Mouse (Mus musculus) gastrocnemius, postnatal 36 days (tissue): ENCODE results near the gene Mfsd13b. TPM values are rescaled to one million over a fixed set of nuclear protein-coding genes. Genes with fewer than 3 reads are reported as not detected.
"Not testable (repeated sequence)": the region's sequence is repeated elsewhere in the genome, so short reads cannot be mapped to it uniquely, and the experiment has no call there.

ENCODE experiments used
- DNase-seq, 2 experiments: peaks; one replicate each; pipeline ENCODE4 v3.0.0; 2022
- intact Hi-C: fragments of 180-260 bp; cut with DNase I; formaldehyde crosslinking; loops from one replicate; pipeline ENCODE4 v1.15.1; 2025
- total RNA-seq, 2 experiments: library from RNA; stranded (reverse); gene quantifications; 2 replicates each; pipeline ENCODE4 v1.2.3; 2021

The Mfsd13b gene
- total RNA-seq, 2 experiments from 2014 or later = not detected

GRCm38 (mm10) chr7:120980931-120981924 lies 1.1 kb upstream of the Mfsd13b start:
- DNase-seq = peak; percentile 10 to 24
- intact Hi-C loops = loop anchor here (5.0 kb wide), 1 partner anchor 51 kb away; the partner anchor contains the start of gene Mettl9

- intact Hi-C loops = loop anchor here (5.0 kb wide), 1 partner anchor 49 kb away; the partner anchor contains the start of gene Mettl9
- no peak for DNase-seq
These were observed 659 bp downstream of the Mfsd13b start for GRCm38 (mm10) chr7:120982968-120983367.

GRCm38 (mm10) chr7:120991191-120991590 lies 8.9 kb downstream of the Mfsd13b start:
- no peak for DNase-seq
- intact Hi-C loops = no loop called here

- intact Hi-C loops = no loop called here
- DNase-seq = no peak
These were observed 16.8 kb downstream of the Mfsd13b start for GRCm38 (mm10) chr7:120999021-120999530.

- intact Hi-C loops = no loop called here
- no peak for DNase-seq
These were observed 17.9 kb downstream of the Mfsd13b start for GRCm38 (mm10) chr7:121000065-121000822.

GRCm38 (mm10) chr7:121001879-121002278 lies 19.6 kb downstream of the Mfsd13b start:
- no peak for DNase-seq
- intact Hi-C loops = no loop called here

GRCm38 (mm10) chr7:121002407-121002928 lies 20.2 kb downstream of the Mfsd13b start:
- intact Hi-C loops = no loop called here
- DNase-seq = no peak

- intact Hi-C loops = no loop called here
- no peak for DNase-seq
These were observed 21.6 kb downstream of the Mfsd13b start for GRCm38 (mm10) chr7:121003793-121004418.

GRCm38 (mm10) chr7:121011794-121012689 lies 29.7 kb downstream of the Mfsd13b start:
- no peak for DNase-seq
- intact Hi-C loops = no loop called here

GRCm38 (mm10) chr7:121014486-121014885 lies 32.2 kb downstream of the Mfsd13b start:
- intact Hi-C loops = no loop called here
- no peak for DNase-seq

GRCm38 (mm10) chr7:121018778-121019177 lies 36.5 kb downstream of the Mfsd13b start:
- intact Hi-C loops = no loop called here
- no peak for DNase-seq

GRCm38 (mm10) chr7:121020277-121020676 lies 38.0 kb downstream of the Mfsd13b start:
- intact Hi-C loops = no loop called here
- DNase-seq = no peak

- intact Hi-C loops = no loop called here
- no peak for DNase-seq
These were observed 43.1 kb downstream of the Mfsd13b start for GRCm38 (mm10) chr7:121025221-121026008.

- intact Hi-C loops = no loop called here
- DNase-seq = no peak
These were observed 44.0 kb downstream of the Mfsd13b start for GRCm38 (mm10) chr7:121026300-121026699.

GRCm38 (mm10) chr7:121029947-121030346 lies 47.6 kb downstream of the Mfsd13b start:
- intact Hi-C loops = loop anchor here (5.0 to 10.0 kb wide), 3 partner anchors 48 to 195 kb away; partner anchors contain the start of genes Cdr2 and Mfsd13b
- DNase-seq = not testable (repeated sequence)

- intact Hi-C loops = loop anchor here (5.0 to 10.0 kb wide), 3 partner anchors 52 to 199 kb away; partner anchors contain the start of genes Cdr2 and Mfsd13b
- peak; percentile 90 to 92 for DNase-seq
These were observed 51.7 kb downstream of the Mfsd13b start, which contains the start of gene Mettl9 for GRCm38 (mm10) chr7:121033856-121034652. Gene Mettl9, plus strand, starts transcription at chr7:121034445.

GRCm38 (mm10) chr7:121034701-121035141 lies 52.4 kb downstream of the Mfsd13b start:
- DNase-seq = no peak
- intact Hi-C loops = loop anchor here (5.0 to 10.0 kb wide), 3 partner anchors 52 to 200 kb away; partner anchors contain the start of genes Cdr2 and Mfsd13b
